Mouse (Mus musculus) monocyte, adult 2 months (primary cell): ENCODE data around the gene Cplx2.

Source experiments
- DNase-seq, 2 experiments: peaks; one replicate each; pipeline ENCODE4 v3.0.0; 2022; ENCODE audit warnings: low spot score in 2 of 2, low read depth in 1 of 2

Gene Cplx2

DNA sequence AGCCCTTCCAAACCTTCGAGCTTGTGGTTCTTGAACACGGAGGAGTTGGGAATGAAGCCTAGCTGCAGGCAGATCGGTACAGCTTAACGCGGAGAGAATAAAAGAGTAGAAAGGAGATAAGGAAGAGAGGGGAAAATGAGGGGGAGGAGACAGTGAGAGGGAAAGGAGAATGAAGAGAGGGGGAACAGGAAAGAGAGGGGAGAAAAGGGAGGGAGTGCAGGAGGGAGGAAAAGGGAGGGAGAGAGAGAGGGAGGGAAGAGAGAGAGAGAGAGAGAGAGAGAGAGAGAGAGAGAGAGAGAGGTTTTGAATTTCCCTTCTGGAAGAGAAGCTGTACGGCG lies at the start of gene Cplx2:
Gene Cplx2 (plus strand): TSS at position 301 of the 338 bp plus-strand sequence.
- no peak for DNase-seq

DNA sequence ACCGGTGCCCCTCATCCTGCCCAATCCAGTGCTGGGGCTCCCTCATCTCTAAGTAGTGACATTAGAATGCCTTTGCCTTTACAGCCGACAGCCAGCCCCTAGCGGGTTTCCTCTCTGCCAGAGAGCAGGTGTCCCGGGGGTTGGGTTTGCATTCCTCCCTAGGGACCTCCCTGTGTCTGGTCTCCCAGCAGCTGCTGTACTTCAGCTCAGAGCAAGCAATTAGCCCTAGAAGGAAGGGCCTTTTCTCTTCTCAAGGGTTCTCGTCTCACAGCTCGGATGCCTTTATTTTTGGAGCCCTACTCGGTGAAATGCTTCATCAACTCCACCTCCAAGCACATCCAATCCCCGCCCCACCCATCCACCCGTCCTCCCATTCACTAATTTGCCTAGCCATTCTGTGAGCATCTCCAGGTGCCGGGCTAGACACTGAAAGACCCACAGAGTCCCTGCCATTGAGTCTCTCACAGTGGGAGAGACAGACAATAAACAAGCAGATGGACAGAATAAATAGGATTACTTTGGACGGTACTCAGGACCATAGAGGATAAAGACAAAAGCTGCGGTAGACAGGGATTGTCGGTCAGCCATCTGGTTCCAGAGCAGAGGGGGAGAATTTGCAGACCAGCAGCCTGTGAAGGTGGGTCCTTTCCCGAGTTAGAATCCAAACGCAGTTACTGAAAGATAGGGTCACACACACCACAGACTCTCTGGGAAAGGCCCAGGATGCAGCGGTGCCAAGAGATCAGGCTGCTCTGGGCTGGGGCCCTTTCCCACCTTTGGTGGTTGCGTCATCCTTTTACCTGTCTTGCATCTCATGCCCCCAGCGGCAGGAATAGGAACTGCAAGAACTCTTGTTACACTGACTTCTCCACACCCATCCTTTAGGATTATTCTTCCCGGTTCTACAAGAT lies 48.5 kb upstream of the Cplx2 start:
- no peak for DNase-seq

DNA sequence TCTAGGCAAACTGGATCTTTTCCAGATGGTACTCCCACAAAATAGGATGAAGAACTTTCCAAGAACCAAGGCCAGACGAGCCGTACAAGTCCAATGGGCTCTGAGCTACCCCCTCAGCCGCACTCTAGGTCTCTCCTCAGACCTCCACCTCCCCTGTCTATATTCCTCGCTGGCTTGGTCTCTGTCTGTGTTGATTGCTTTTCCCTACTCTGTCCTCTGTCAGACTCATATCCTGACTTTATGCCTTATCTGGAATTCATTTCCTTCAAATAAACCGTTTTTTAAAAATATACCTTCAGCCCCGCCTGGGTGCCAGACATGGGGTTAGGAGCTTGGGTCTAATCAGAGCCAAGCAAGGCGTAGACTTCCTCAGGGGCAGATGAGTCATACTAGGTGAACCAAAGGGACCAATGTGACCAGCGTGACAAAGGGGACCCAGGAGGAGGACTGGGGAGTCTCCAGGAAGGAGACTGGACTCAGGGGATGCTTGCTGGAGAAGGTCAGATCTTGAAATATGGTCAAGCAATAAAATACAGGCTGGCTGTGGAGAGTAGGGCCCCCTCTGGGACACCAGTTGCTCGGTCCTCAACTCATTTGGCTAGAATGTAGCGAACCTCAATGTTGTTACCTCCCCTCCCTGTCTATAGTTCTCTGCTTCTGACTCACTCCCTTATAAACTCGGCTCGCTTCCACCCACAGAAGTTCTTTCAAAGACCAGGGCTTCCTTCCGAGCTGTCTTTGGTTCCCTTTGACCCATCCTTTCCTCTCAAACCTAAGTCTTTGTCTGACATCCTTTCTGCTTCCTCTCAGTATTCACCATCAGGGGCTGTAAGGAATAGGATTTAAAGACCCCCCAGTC lies 47.6 kb upstream of the Cplx2 start:
- no peak for DNase-seq

DNA sequence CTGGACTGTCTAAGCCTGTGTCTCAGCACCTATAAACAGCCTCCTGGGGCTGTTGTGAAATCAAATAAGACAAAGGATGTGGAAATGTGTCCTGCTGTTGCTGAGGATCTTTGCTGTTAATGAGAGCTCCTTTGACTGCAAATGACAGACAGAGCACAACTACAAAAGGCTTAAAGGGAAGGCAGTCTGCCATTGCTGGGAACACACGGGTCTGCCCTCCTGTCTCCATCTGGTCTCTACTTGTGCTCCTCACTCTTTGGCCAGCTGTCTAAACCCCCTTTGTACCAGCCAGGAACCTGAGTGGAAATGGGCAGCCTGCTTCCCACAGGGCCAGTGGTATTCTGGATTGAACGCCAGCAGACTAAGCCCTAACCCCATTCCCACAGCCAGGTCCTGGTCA lies 47.0 kb upstream of the Cplx2 start:
- DNase-seq, result no peak

DNA sequence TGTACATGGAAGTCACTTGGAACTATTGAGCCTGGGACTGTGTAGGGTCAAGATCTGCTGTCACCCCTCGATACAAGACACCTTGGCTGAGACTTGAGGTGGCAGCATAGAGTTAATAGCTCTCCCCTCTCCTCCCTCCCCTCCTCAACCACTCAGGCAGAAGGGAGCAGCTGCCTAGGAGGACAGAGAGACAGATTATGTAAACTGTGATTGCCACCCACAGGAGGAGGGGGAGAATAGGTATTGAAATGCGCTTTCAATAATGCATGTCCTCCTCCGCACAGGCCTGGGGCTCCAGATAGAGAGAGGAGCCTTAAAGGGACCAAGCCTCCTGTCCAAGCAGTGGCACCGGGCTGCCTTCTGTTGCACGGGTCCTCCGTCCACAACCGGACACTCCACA lies 45.3 kb upstream of the Cplx2 start:
- no peak for DNase-seq

DNA sequence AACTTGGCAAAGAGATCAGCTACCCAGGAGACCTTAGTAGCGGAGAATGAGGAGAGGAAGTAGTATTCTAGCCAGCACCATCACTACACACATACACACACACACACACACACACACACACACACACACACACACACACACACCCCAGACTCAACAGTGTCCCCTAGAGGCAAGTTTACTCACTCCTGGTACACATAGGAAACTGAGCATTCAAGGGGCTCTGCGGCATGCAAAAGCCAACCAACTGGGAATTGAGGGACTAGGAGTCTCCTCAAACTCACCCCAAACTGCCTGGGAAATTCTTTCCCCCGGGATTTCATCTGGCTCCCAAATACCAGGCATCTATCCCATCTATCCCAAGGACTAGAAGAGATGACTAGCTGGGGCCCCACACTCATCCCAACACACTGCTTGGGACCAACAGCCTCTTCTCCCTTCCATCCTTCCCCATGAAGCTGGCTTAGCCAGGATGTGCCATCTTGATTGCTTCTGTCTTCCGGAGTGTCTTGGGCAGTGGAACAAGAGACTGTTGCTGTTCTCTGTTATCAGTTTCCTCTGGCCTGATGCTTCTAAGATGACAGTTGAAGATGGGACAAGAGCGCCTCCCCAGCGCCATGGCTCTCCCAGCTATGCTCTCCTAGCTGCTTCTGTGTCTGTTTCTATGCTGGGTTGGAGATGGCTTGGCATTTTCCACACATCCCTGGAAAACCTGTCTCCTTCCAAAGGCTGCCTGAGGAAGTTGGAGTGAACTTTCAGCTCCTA lies 44.3 kb upstream of the Cplx2 start:
- DNase-seq, result no peak

DNA sequence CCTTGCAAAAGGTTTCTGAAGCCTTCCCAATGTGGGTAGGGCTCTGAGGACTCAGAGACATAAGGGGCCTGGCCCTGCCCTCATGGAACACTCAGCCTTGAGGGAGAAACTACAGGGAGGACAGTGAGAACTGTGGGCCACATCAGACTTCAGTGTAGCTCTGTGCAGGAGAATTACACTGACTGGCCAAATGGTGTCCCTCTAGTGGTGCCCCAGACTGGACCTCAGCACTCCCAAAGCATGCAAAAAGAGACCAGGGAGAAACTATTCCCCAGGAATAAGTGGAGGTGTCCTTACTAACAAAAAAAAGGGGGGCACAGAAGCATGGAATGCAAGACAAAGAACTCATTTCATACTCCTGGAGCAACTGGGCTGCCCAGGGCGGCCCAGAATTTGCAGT lies 43.1 kb upstream of the Cplx2 start:
- no peak for DNase-seq

DNA sequence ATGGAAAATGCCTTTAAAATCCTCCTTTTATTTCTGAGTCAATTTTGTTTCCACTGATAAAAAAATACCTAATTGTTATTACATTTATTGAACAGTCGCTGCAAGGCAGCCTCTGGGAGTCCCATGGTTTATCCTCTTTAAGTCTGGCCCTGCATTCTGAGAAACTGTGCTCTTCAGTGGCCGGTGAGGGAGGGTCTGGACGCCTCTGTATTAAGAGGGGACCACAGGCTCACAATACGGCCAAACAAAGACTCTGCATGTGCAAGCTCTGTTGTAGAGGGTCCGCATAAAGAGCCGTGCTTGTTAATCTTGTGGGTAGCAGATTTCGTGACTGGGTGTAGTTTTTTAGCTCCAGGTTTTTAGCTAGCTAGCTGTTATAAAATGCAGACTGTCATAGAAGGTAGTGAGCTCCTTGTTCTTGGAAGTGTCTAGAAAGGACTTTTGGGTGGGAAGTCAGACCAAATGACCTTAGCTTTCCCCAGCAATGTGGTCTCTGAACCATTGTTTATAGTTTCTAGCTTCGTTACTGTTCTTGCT lies 42.1 kb upstream of the Cplx2 start:
- no peak for DNase-seq

DNA sequence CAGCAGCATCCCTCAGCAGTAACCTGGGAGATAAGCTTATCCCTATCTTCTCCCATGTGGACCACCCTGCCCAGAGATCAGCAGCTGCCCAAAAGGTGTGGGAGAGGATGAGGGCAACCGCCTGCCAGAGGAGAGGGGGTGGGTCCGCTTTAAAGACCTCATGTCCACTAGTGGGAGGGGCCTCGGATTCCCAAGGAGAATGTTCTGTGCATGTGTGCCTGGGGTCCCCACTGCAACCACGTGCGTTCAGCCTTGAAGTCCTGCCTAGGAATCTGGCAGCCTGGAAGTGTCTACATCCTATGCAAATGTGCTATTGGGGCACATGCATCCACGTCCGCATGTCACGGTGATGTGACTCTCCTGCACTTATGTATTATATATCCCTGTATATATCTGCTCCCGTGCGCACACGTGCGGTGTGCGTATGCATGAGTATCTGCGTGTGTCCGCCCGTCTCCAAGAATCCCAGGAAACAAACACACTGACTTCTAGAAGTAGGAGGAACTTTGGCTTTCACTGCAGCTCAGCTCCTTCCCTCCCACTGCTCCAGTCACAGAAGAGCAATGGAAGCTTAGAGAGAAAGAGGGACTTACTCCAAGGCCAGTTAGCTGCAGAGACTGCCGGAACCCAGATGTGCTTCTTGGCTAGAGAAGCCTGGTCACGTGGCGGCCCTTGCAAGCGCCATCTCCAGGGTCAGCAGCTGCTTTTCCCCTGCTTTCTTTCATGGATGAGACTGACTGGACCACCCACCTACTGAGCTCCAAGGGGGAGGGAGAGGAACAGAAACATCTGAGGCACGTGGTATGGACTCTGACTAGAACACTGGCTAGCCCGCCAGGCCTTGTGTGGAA lies 39.1 kb upstream of the Cplx2 start:
- DNase-seq, result no peak

DNA sequence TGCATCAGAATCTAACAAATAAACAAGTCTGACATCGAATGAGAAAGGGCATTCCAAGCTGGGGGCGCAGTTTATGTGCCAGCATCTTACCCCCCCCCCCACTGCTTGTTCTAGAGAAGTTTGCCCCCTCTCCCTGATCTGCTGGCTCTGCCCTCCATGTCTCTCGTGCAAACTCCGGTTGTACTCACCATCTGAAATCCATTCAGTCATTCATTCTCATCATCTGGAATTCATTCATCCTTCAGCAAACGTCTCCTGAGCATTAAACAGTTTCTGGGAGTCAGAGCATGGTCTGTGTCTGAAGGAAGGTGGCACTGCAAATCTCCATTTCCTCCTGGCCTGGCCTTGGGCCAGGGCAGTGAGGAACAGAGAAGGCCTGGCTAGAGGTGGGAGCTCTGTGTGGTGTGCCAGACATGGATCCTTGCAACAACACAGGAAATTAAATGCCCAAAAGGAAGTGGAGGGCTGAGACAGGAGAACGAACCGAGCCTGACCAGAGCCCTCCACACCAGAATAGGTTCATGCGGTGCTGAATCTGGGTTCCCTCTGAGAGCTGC lies 38.1 kb upstream of the Cplx2 start:
- DNase-seq, result no peak

DNA sequence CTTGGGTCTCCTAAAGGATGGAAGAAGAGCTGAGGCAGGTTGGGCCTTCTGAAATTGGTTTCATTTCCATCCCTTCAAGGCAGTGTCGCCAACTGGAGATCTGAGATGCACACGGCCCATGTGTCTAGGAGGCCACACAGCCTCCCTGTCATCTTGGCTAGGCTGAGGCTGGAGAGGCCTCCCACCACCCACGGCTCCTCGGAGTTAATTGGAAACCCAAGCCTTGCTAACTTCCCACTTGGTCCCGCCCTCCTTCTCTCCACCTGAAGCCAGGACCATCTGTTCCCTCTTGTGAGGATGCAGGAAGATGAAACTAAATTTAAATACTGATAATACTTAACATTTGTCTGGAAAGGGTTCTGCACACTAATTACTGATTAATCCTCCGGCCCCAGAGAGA lies 34.1 kb upstream of the Cplx2 start:
- DNase-seq, result no peak

DNA sequence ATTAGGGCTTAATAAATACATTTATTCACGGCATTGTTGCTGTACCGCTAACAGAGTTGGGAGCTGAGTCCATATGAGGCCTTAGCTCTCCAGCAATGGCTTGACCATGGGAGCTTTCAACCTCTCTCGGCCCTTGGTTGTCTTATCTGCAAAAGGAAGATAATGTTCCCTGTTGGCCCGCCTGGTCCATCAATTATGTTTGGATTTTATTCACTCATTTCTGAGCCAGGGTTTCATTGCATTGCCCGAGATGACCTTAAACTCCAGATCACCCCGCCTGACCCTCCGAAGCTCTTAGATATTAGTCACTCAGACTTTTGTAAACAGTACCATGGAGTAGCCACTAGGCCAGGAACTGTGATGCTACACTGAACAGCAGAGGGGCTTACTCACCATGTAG lies 33.6 kb upstream of the Cplx2 start:
- no peak for DNase-seq

DNA sequence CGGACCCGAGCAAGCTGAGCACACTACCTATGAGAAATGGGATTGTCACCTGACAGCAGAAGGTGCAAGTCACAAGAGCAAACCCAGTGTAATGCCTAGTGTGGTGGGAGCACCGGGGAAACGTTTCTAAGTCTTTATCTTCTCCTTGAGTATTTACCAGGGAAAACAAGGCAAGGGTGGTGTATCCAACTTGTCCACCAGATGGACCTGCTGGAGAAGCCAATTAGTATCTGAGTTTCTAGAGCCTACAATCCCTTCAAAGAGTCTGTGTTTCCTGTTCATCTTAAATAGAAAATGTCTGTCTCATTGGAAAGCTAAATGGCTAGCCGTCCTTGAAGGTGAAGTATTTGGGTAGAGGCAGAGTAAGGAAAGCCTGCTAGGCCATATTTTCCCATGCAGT lies 32.3 kb upstream of the Cplx2 start:
- DNase-seq, result no peak

DNA sequence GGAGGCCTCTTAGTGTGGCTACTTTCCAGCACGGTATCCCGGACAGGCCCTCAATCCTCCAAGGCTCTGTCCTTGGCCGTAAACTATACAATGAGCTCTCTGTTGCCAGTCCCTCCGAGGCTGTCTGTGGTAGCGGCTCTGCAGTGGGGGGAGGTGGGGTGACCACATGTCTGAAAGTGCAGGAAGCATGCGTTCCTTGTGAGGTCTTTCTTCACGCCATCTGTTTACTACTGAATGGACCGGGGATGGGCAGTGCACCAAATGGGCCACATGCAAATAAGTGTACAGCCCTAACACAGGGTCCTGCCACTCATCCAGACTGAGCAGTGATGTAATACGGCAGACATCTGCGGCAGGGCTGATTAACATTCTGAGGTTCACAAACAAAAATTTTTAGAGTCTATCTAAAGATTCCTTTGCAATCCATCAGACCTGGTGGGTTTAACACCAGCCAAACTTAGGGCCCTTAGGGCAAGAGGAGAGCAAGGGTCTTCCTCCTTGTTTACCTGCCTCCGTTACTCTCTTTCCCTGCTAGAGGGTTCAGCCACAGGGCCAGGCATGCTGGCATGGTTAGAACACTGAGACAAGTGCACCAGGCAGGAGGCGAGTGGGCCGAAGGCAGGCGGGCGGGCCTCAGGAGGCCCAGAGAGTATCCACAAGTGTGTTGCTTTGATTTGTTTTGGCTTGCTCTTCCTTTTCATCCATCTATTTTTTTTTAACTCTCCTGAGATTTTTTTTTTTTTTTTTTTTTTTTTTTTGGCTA lies 25.1 kb upstream of the Cplx2 start:
- no peak for DNase-seq

DNA sequence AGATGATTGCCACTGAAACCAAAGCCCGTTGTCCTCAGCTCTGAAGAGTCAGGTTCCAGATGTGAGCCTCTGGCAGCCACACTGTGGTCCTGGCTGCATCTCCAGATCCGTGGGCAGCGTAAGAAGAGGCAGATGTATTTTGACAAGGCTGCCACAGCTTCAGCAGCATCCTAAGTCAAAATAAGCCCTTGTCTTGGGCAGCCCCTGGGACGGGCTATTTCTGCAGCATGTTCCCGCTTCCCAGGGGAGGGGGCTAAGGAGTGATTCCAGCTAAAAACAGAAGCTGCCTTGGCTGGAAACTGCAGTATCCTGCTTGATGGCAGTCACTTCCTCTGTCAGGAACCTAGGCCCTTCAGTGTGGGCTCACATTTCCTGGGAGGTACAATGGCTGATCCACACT lies 23.1 kb upstream of the Cplx2 start:
- no peak for DNase-seq

DNA sequence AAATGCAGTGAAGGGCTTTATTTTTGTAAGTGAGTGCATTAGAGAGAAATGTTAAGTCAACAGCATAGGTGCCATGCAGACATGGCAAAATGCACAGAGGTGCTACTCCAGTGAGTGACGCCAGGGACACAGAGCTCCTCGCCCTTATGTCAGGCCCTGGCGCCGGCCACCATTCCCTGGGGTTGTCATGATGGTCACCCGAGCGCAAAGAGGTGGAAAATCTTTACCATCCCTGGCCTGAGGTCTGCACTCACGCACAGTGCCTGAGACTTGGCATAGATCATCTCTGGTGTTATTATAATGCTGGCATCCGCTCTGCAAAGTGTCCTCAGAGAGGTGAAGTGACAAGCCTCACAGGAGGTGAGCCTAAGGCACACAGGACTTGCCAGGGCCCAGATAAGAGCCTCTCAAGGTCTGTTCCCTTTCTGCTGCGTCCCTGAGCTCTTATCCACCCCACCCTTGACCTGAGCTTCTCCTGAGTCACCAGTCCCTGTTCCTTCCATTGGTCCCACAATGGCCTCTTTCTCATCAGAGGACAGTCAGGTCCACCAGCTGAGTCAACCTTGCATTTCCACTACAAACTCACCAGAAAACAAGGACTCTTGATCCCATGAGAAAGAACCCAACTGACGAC lies 21.9 kb upstream of the Cplx2 start:
- no peak for DNase-seq

DNA sequence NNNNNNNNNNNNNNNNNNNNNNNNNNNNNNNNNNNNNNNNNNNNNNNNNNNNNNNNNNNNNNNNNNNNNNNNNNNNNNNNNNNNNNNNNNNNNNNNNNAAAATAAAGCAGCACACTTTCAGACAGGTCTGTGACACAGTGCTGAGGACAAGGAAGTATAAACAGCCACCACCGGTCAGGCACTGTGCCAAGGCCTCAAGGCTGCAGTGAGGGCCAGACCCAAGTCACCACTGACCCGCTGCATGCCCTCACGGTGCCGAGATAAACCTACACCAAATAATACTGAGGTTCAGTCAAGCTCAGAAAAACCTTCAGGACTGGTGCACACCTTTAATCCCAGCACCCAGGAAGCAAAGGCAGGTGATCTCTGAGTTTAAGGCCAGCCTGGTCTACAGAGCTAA lies 13.7 kb upstream of the Cplx2 start:
- no peak for DNase-seq

DNA sequence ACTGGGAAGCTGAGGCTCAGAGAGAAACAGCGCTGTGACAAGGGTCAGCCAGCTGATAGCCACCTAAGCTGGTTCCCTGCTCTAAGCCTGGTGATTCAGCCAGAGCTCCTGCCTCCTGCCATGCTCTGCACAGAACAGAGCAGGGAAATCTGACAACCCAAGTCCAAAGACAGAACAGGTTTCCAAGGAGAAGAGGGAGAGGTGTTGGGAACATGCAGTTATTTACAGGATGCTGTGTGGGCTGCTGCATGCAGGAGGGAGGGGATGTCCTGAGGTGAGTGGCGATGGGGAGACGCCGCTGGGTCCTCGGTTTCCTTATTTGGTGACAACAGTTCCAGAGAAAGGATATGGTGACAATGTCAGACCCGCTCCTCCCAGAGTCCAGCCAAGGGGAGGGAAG lies 12.0 kb upstream of the Cplx2 start:
- DNase-seq, result no peak

DNA sequence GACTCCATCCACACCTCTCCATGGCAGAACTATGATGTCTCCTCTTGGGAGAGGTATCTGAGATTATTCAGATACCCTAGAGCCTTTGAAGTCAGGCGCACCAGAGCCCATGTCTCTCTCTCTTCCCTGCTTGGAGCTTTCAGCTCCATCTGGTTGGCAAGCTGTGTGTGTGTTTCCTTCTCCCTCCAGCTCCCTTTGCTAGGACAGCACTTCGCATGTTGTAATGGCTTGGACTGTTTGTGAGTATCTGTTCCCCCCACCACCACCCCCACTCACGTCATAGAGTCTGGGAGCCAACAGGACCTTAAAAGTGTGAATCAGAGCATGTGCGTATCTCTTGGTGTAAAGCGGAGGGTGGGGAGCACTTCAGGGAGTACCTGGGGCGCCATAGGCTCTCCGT lies 6.5 kb upstream of the Cplx2 start:
- DNase-seq, result no peak
